Mouse (Mus musculus): Measurements from ENCODE around the gene Dnah17. TPM values are rescaled to one million over a fixed set of nuclear protein-coding genes. Genes with fewer than 3 reads are reported as not detected.

Dnah17 gene
- total and polyA plus RNA-seq, 2 experiments: under 0.01 TPM

DNA sequence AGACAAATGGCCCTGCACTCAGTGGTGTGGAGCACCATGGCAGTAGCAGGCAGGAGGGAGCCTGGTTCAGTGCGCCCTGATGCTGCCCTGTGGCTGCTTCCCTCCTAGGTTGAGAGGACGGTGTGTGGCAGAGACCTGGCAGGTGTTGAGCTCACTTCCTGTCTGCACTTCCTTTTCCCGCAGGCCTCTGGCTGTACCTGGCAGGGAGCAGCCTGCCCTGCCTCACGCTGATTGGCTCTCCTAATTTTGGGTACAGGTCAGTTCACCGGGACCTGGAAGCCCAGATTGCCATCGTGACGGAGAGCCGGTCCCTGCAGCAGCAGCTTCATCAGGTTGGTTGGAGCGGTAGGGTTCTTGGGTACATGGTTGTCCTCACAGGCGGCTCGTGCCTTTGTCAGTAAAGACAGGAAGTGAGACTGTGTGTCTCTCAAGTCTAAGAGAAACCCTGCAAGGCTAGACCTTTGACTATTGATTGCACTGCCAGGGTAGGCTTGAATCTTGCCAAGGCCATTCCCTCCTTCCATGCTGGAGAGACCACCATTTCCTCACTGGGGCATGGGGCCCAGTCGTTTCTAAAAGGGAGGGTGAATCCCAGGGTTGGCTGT lies 115.9 kb downstream of the Dnah17 start:
- H3K4me3 ChIP-seq (ENCODE audit: insufficient read depth, low read depth, low read length): no peak overlapping the region
- H3K27ac ChIP-seq (replicated peaks; ENCODE audit: insufficient read depth, low read depth, low read length): no peak overlapping the region

GRCm38 (mm10) chr11:118013339-118013738 lies 117.1 kb downstream of the Dnah17 start:
- H3K36me3 ChIP-seq (ENCODE audit: control insufficient read depth, insufficient read depth, low read length): peaks cover 3% of the 10 kb centered on the region; the same call in 1 of the 2 replicates
- H3K79me2 ChIP-seq (ENCODE audit: control insufficient read depth, insufficient read depth, low read length): peaks cover 12% of the 10 kb centered on the region; the same call in 1 of the 2 replicates
- no peak for DNase-seq (ENCODE audit: extremely low read depth, low read depth, low spot score)
- H3K4me1 ChIP-seq (ENCODE audit: control insufficient read depth, insufficient read depth, low read length): peaks cover under 1% of the 10 kb centered on the region; the same call in 1 of the 2 replicates
- H3K9ac ChIP-seq (ENCODE audit: low read depth, low read length): no peak overlapping the region
- H3K27ac ChIP-seq (replicated peaks; ENCODE audit: insufficient read depth, low read depth, low read length): no peak overlapping the region
- no peak for TF ChIP-seq CTCF (IDR thresholded peaks at IDR 0.05; ENCODE audit: low read depth, low read length)
- no peak overlapping the region for H3K4me3 ChIP-seq (ENCODE audit: insufficient read depth, low read depth, low read length)
- H3K27me3 ChIP-seq (ENCODE audit: control insufficient read depth, insufficient read depth, low read length): no peaks in the 10 kb centered on the region
- WGBS: 79% methylated on average over 2 of the region's 2 CpGs

More for the DNA sequence above, 115.9 kb downstream of the Dnah17 start:
- peaks cover 3% of the 10 kb centered on the region; the same call in 1 of the 2 replicates for H3K36me3 ChIP-seq (ENCODE audit: control insufficient read depth, insufficient read depth, low read length)
- H3K4me1 ChIP-seq (ENCODE audit: control insufficient read depth, insufficient read depth, low read length): no peaks in the 10 kb centered on the region
- TF ChIP-seq POLR2A (IDR thresholded peaks at IDR 0.05; ENCODE audit: extremely low read depth, insufficient read depth, low read length) (no peak), CTCF (IDR thresholded peaks at IDR 0.05; ENCODE audit: low read depth, low read length) (no peak)
- no peaks in the 10 kb centered on the region for H3K27me3 ChIP-seq (ENCODE audit: control insufficient read depth, insufficient read depth, low read length)
- no peak for DNase-seq (ENCODE audit: extremely low read depth, low read depth, low spot score)
- H3K79me2 ChIP-seq (ENCODE audit: control insufficient read depth, insufficient read depth, low read length): peaks cover 3% of the 10 kb centered on the region; the same call in 1 of the 2 replicates
- WGBS: 82% methylated on average over 12 of the region's 12 CpGs
- H3K9ac ChIP-seq (ENCODE audit: low read depth, low read length): no peak overlapping the region

DNA sequence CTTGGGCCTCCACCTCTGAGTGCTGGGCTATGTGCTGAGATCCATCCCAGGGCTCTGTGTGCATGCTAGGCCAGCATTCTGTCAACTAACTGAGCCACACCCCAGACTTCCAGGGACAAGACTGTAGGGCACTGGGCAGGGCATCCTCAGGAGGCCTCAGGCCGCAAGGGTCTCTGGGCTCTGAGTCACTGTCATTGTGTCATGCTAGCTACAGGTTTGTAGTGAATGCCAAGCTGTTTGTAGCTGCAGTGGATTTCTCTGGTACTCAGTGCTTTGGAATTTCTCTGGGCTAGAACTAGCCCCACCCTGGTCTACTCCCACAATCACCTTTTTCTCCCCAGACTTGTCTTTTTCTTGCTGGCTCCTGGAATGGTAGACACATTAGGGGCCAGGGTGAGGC lies 117.8 kb downstream of the Dnah17 start:
- peaks cover 8% of the 10 kb centered on the region for H3K4me1 ChIP-seq (ENCODE audit: control insufficient read depth, insufficient read depth, low read length)

GRCm38 (mm10) chr11:118009865-118010571 lies 120.4 kb downstream of the Dnah17 start:
- Histone ChIP-seq H3K36me3 (ENCODE audit: control insufficient read depth, insufficient read depth, low read length) (no peaks in the 10 kb centered on the region), H3K4me3 (ENCODE audit: insufficient read depth, low read depth, low read length) (no peak overlapping the region), H3K4me1 (ENCODE audit: control insufficient read depth, insufficient read depth, low read length) (peaks cover 11% of the 10 kb centered on the region), H3K9ac (ENCODE audit: low read depth, low read length) (no peak overlapping the region), H3K79me2 (ENCODE audit: control insufficient read depth, insufficient read depth, low read length) (peaks cover 28% of the 10 kb centered on the region), H3K27me3 (ENCODE audit: control insufficient read depth, insufficient read depth, low read length) (no peaks in the 10 kb centered on the region), H3K27ac (replicated peaks; ENCODE audit: insufficient read depth, low read depth, low read length) (no peak overlapping the region)
- no peak for TF ChIP-seq CTCF (IDR thresholded peaks at IDR 0.05; ENCODE audit: low read depth, low read length)
- TF ChIP-seq POLR2A (IDR thresholded peaks at IDR 0.05; ENCODE audit: extremely low read depth, insufficient read depth, low read length): no peak
- WGBS: 59% methylated on average over 4 of the region's 4 CpGs
- DNase-seq (ENCODE audit: extremely low read depth, low read depth, low spot score): no peak

More for the DNA sequence above, 117.8 kb downstream of the Dnah17 start:
- H3K9ac ChIP-seq (ENCODE audit: low read depth, low read length): no peak overlapping the region
- H3K36me3 ChIP-seq (ENCODE audit: control insufficient read depth, insufficient read depth, low read length): no peaks in the 10 kb centered on the region
- DNase-seq (ENCODE audit: extremely low read depth, low read depth, low spot score): no peak
- H3K79me2 ChIP-seq (ENCODE audit: control insufficient read depth, insufficient read depth, low read length): peaks cover 20% of the 10 kb centered on the region
- H3K27me3 ChIP-seq (ENCODE audit: control insufficient read depth, insufficient read depth, low read length): no peaks in the 10 kb centered on the region
- no peak for TF ChIP-seq POLR2A (IDR thresholded peaks at IDR 0.05; ENCODE audit: extremely low read depth, insufficient read depth, low read length)
- no peak for TF ChIP-seq CTCF (IDR thresholded peaks at IDR 0.05; ENCODE audit: low read depth, low read length)
- H3K4me3 ChIP-seq (ENCODE audit: insufficient read depth, low read depth, low read length): no peak overlapping the region
- WGBS: 100% methylated on average over 1 of the region's 1 CpGs
- H3K27ac ChIP-seq (replicated peaks; ENCODE audit: insufficient read depth, low read depth, low read length): no peak overlapping the region

- Histone ChIP-seq H3K36me3 (ENCODE audit: control insufficient read depth, insufficient read depth, low read length) (no peaks in the 10 kb centered on the region), H3K9ac (ENCODE audit: low read depth, low read length) (no peak overlapping the region), H3K4me1 (ENCODE audit: control insufficient read depth, insufficient read depth, low read length) (peaks cover 11% of the 10 kb centered on the region), H3K4me3 (ENCODE audit: insufficient read depth, low read depth, low read length) (no peak overlapping the region), H3K27me3 (ENCODE audit: control insufficient read depth, insufficient read depth, low read length) (no peaks in the 10 kb centered on the region), H3K27ac (replicated peaks; ENCODE audit: insufficient read depth, low read depth, low read length) (no peak overlapping the region), H3K79me2 (ENCODE audit: control insufficient read depth, insufficient read depth, low read length) (peaks cover 28% of the 10 kb centered on the region)
- WGBS: 92% methylated on average over 8 of the region's 8 CpGs
- no peak for DNase-seq (ENCODE audit: extremely low read depth, low read depth, low spot score)
- TF ChIP-seq CTCF (IDR thresholded peaks at IDR 0.05; ENCODE audit: low read depth, low read length): no peak
- no peak for TF ChIP-seq POLR2A (IDR thresholded peaks at IDR 0.05; ENCODE audit: extremely low read depth, insufficient read depth, low read length)
Observed at GRCm38 (mm10) chr11:118008843-118009242, 121.6 kb downstream of the Dnah17 start.
